Mouse (Mus musculus) bone marrow, adult 2 months (tissue): ENCODE results near the gene Parp2. TPM values are rescaled to one million over a fixed set of nuclear protein-coding genes. Genes with fewer than 3 reads are reported as not detected.

Source experiments
- H3K27ac ChIP-seq: fragments of 200-500 bp; 2 replicates; pipeline ENCODE4 v1.5.1; 2012; ENCODE audit warnings: low read depth, mild to moderate bottlenecking, control low read depth, inconsistent platforms, low read length; ENCODE audit not compliant: control insufficient read depth, poor library complexity, insufficient read depth
- H3K4me1 ChIP-seq: fragments of 200-500 bp; 2 replicates; pipeline ENCODE4 v1.6.1; 2011; ENCODE audit warnings: low read length; ENCODE audit not compliant: control insufficient read depth, insufficient read depth
- H3K4me3 ChIP-seq: fragments of 200-500 bp; replicated peaks from 2 replicates; pipeline ENCODE3; 2011; ENCODE audit warnings: mild to moderate bottlenecking, low read depth, low read length, control low read depth; ENCODE audit not compliant: control insufficient read depth
- CTCF ChIP-seq: fragments of 200-500 bp; IDR thresholded peaks from 2 replicates; pipeline ENCODE4 v1.5.1; 2011; ENCODE audit warnings: low read length, control low read depth; ENCODE audit not compliant: control insufficient read depth, insufficient read depth
- POLR2A ChIP-seq: fragments of 200-500 bp; IDR thresholded peaks from 2 replicates; pipeline ENCODE4 v1.6.1; 2011; ENCODE audit warnings: low read depth, mild to moderate bottlenecking, control low read depth, low read length, borderline replicate concordance; ENCODE audit not compliant: control insufficient read depth
- WGBS: fragments of 180-500 bp; shearing (Covaris S2); methylation state at CpG from one replicate; pipeline ENCODE4 v1.1.7; 2018; 5-methylcytosine and 5-hydroxymethylcytosine counted together
- polyA plus RNA-seq: library from polyadenylated mRNA; stranded (reverse); fragments of >200 nt; gene quantifications from 2 replicates; pipeline ENCODE4 v1.2.4, GENCODE M21; 2011; ENCODE audit warnings: low replicate concordance; ENCODE audit not compliant: missing spikeins, insufficient read depth, insufficient read length

Gene Parp2
- 24.4 and 40.2 TPM in 2 replicates for polyA plus RNA-seq

GRCm38 (mm10) chr14:50807487-50808072, at the start of gene Parp2, which contains the start of gene Ccnb1ip1:
TSS of gene Parp2 (plus strand) at chr14:50807841.
TSS of gene Ccnb1ip1 (minus strand) at chr14:50807732.
- TF ChIP-seq CTCF (no peak), POLR2A (peak; percentile 87; the same call in 1 of the 2 replicates)
- under 1% methylated on average over 42 of the region's 42 CpGs for WGBS
- Histone ChIP-seq H3K27ac (peak within 1 kb of the TSS; percentile 78), H3K4me3 (peak within 1 kb of the TSS; percentile 89), H3K4me1 (no peaks in the 10 kb centered on the region; the same call in 1 of the 2 replicates)

DNA sequence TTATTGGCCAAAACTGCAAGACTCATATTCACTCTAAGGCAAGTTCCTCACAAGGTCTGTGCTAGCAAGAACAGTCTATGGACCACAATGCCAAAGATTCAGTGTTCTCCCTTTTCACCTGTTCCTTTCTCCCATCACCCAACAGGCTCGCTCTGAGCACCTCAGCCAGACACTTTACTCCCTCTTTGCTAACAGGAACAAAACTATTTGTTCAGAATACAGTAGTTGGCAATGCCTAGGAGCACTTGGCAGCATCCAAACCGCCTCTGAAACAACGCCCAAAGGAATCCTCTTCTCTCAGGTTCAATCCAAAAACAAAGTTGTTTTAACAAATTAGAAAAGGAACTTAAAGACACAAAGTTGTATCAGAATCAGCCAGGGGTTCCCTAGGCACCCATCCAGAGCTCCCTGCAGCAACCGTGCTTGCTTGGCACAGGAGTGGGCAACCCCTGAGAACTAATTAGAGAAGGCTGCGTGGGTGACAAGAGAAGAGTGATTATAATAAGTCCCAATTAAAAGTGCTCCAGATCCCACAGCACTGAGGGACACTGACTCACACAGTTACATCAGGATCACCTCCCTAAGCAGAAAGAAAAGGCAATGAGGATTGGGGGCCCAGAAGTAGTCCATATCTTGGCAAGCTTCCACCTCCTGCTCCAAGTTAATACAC, 49.1 kb upstream of the Parp2 start:
- no peak overlapping the region for H3K27ac ChIP-seq
- H3K4me3 ChIP-seq = no peak overlapping the region
- no peaks in the 10 kb centered on the region for H3K4me1 ChIP-seq
- TF ChIP-seq POLR2A = no peak
- no peak for TF ChIP-seq CTCF
- 76% methylated on average over 5 of the region's 5 CpGs for WGBS

DNA sequence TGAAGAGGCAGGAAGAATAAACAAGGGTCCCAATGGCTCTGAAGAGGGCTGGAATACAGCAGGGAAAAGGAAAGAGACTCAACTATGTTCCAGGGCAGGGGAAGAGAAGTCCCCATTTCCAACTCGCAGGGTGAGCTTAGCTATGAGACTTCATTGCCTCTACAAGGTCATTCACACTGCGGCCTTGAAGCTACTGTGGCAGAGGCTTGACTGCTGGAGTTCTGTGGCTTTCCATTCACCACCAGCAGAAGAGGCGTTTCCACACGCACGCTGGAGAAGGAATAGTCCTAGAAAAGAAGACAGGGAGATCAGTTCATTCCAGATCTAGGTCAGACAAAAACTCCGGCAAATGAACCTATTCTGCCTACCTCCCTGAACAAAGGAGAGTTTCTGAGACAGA, 41.9 kb upstream of the Parp2 start:
- Histone ChIP-seq H3K27ac (no peak overlapping the region), H3K4me1 (no peaks in the 10 kb centered on the region), H3K4me3 (no peak overlapping the region)
- WGBS = 93% methylated on average over 6 of the region's 6 CpGs
- TF ChIP-seq POLR2A (no peak), CTCF (no peak)

GRCm38 (mm10) chr14:50771342-50771741, 36.3 kb upstream of the Parp2 start:
- Histone ChIP-seq H3K4me3 (no peak overlapping the region), H3K4me1 (no peaks in the 10 kb centered on the region), H3K27ac (no peak overlapping the region)
- WGBS = 70% methylated on average over 2 of the region's 2 CpGs
- TF ChIP-seq POLR2A = no peak
- no peak for TF ChIP-seq CTCF

DNA sequence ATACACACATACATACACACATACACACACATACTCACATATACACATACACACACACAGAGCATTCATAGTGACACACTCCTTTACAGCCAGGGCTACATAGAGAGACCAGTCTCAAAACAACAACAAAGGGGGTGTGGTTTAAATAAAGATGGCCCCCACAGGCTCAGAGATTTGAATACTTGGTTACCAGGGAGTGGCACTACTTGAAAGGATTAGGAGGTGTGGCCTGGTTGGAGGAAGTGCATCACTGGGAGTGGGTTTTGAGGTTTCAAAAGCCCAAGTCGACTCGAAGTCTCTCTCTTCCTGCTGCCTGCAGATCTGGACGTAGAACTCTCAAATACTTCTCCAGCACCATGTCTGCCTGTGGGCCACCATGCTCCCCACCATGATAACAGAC, 25.5 kb upstream of the Parp2 start:
- H3K27ac ChIP-seq = no peak overlapping the region
- TF ChIP-seq POLR2A = no peak
- no peak for TF ChIP-seq CTCF
- WGBS = 68% methylated on average over 3 of the region's 3 CpGs
- no peak overlapping the region for H3K4me3 ChIP-seq
- H3K4me1 ChIP-seq = no peaks in the 10 kb centered on the region; the same call in 1 of the 2 replicates

DNA sequence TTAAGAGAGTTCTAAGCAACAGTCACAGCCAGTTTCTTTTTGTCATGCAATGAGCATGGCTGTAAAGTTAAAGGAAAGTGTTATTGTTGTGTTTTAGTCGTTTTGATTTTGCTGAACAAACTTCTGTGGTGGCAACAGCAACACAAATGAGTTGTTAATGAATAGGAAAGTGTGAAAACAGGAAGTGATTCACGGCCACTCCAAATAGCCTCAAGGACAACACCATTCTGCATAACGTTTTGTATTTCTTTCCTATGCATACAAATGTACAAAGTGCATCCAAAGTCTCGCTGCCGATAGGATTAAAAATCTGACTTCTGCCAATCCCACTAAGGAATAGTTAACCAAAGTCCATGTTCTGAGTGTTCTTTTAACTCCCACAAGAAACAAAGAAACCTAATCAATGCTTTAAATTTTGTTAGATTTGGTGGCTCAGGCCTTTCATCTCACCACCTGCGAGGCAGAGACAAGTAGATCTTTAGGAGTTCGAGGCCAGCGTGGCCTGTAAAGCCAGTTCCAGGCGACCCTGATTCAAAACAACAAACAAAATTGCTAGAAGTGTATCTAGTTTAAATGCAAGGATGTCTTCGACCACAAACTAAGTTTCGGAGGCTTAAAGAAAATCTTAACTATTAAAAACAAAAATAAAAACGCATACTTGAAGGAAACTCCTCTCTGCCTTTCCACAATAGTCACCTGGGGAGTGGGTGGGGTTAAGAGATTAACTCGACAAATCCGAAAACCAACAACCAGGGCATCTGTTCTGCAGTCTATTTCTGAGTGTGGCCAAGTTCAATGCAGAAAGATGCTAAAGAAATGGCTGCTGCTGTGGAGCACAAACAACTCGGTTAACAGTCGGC, 23.0 kb upstream of the Parp2 start:
- TF ChIP-seq POLR2A (no peak), CTCF (no peak)
- Histone ChIP-seq H3K4me3 (peak overlapping the region; percentile 86), H3K27ac (peak overlapping the region; percentile 87), H3K4me1 (no peaks in the 10 kb centered on the region; the same call in 1 of the 2 replicates)
- WGBS = 11% methylated on average over 16 of the region's 16 CpGs

DNA sequence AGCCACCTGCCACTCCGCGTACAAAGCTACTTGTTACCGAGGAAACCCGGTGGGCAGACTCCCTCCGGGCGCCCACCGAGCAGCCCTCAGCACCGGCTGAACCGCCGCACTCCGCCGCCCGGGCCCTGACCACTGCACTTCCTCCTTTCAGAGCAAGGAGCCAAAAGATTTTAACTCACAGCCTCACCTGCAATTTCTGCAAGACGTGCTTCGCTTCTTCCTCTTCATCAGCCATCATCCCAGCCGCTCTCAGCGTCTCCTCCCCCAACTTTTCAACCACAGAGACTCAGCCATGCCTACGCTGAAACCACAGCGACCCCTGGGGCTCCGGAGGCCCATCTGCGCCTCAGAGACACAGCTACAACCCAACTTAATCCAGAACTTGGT, 22.4 kb upstream of the Parp2 start, which contains the start of gene Ttc5:
Gene Ttc5 (minus strand): TSS at position 269 of the 387 bp plus-strand sequence.
- TF ChIP-seq POLR2A = peak; percentile 47; the same call in 1 of the 2 replicates
- TF ChIP-seq CTCF = peak; percentile 97
- Histone ChIP-seq H3K27ac (peak within 1 kb of the TSS; percentile 87), H3K4me1 (no peaks in the 10 kb centered on the region; the same call in 1 of the 2 replicates), H3K4me3 (peak within 1 kb of the TSS; percentile 86)
- WGBS = 1% methylated on average over 21 of the region's 21 CpGs

GRCm38 (mm10) chr14:50788157-50788556, 19.5 kb upstream of the Parp2 start:
- WGBS = 12% methylated on average over 2 of the region's 2 CpGs
- no peak for TF ChIP-seq POLR2A
- H3K4me1 ChIP-seq = no peaks in the 10 kb centered on the region; the same call in 1 of the 2 replicates
- no peak overlapping the region for H3K4me3 ChIP-seq
- H3K27ac ChIP-seq = no peak overlapping the region
